Mouse (Mus musculus) ovary, adult 18-20 months (tissue): Measurements from ENCODE around the gene Gpd1.
"Not testable (repeated sequence)": the region's sequence is repeated elsewhere in the genome, so short reads cannot be mapped to it uniquely, and the experiment has no call there.

ENCODE experiments used
- DNase-seq: peaks from one replicate; pipeline ENCODE4 v3.0.0; 2022; ENCODE audit warnings: low spot score, mixed read lengths

Gene Gpd1

DNA sequence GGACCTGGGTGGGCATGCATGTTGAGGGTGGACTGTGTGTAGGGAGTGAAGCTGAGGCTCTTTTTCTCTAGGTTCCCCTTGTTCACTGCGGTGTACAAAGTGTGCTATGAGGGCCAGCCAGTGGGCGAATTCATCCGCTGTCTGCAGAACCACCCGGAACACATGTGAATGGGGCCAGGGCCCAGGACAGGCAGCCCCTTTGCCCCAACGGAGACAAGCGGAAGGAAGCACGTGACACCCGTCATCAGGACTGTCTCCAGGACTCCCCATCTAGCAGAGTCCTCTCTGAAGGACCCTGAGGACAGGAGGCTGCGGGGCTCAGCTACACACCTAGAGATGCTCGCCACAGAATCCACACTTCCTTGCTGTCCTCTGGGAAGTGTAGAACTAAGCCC is 5.8 kb downstream of the Gpd1 start:
- no peak for DNase-seq

DNA sequence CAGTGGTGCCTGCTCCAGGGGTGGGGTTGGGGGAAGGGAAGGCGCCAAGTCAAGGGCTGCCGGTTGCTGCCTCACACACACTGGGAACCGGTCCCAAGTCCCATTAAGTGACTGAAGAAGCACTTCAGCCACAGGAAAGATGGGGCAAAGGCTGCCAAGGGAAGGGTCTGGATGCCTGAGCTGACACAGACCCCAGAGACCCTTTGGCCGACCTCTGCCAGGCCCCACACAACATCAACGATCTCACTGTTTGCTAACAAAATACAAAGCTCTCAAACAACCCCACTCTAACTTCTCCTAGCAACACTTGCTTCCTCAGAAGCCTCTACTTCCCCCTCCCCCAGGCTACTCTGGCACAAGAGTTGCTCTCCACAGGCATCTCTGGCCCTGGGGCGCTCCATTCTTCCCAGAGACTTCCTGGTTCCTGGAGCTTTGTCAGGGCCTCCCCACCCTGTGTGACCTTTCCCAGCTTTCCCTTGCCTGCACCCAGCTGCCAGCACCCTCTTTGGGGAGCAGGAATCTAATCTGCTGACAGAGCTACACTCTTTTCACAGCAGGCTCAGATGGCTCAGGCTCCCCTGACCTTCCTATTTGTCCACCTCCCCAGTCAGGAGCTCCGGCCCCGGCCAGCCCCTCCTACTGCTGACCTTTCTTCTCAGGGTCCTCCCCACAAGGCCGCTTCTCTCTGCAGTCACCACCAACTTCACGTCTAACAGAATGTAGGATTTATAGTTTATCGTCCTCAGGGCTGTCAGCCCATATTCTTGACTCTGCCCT is 6.4 kb downstream of the Gpd1 start:
- peak; percentile 75 for DNase-seq

DNA sequence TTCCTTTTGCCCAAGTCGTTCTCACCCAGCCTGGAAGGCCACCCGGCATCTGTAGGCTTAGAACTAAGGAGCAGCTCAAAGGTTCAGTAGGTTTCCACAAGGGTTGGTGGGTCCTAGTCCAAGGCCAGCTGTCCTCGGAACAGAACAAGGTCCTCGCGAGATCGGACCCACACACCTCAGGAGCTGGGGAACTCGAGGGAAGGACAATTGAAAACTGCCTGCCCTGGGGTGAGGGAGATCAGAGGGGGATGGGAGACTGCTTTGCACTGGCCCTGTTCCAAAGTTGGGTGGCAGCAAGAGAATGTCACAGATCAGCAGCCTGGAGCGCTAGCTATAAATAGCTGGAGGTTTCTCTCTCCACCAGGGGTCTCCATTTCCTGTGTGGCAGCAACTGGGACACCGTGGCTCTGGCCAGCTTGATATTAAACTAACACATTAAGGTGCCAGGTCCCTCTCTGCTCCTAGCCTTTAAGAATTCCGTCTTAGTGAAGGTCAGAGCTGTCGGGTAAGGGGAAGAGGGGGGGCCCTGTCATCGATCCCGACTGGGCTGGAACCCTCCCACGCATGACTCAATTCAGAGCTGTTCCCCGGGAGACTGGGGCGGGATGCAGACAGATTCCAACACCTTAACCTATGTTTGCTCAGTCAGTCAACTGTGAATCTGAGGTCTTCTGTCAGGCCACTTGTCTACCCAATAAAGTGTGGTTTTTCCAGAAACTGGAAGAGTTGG is 7.1 kb downstream of the Gpd1 start:
- peak; percentile 52 for DNase-seq

DNA sequence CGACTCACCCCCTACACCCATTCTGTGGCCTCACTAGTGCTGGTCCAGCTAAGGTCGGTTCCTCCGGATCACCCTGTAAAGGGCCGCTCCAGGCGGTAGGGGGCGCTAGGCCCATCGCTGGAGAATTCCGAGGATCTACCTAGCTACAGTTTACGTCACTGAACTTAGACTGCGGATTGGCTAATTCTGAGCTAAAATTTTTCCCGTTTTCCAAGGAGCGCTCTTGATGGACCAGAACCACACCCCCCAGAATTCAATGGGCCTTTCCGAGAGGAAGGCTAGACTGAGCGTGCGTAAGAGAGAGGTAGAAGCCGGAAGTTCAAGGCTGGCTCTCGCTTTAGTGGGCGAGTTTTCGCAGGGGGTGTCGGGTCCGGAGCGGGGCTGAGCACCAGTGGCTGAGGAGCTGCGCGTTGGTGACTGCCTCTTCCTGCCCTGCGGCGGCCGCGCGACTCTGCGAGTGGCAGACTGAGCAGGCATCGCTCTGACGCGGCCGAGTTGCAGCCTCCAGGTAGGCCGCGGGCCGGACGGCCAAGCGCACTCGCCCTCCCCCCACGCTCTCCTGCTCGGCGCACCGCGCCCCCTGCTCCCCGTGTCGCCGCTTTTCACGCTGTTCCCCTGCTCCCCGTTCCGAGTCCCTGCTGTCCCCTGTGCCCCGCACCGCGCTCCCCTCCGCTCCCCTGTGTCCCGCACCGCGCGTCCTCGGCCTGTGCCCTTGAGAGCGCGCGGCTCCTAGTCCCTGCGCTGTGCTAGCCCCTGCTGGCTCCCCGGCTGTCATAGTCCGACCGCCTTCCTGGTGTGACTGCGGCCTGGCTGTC is 8.2 kb downstream of the Gpd1 start, which contains the start of gene Cox14:
Cox14 (plus strand) TSS at position 278 of the 815 bp plus-strand sequence.
- DNase-seq, result peak; percentile 93

DNA sequence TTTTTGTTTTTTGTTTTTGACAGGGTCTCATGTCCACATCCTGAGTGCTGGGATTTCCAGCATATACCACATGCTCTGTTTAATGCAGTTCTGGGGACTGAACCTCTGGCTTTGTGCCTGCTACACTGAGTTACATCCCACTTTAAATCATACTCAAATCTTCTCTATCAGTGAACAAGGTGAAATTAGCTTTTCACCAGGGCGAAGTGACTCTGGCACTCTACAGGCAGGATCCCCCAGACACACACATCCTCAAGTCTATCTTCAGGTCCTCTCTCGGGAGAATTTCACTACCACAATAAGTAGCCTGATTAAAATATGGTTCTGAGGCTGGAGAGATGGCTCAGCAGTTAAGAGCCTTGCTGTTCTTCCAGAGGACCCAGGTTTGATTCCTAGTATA is 9.2 kb downstream of the Gpd1 start:
- DNase-seq, result no peak

DNA sequence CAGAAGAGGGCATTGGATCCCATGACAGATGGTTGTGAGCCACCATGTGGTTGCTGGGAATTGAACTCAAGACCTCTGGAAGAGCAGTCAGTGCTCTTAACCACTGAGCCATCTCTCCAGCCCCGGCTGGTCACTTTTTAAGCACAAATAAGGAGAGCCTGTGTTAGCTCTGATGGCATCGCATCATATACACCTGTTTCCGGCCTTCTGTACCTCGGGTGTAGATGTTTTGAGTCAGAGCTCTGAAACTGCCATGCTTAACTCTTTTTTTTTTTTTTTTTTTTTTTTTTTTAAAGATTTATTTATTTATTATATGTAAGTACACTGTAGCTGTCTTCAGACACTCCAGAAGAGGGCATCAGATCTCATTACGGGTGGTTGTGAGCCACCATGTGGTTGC is 9.7 kb downstream of the Gpd1 start:
- DNase-seq, result not testable (repeated sequence)

DNA sequence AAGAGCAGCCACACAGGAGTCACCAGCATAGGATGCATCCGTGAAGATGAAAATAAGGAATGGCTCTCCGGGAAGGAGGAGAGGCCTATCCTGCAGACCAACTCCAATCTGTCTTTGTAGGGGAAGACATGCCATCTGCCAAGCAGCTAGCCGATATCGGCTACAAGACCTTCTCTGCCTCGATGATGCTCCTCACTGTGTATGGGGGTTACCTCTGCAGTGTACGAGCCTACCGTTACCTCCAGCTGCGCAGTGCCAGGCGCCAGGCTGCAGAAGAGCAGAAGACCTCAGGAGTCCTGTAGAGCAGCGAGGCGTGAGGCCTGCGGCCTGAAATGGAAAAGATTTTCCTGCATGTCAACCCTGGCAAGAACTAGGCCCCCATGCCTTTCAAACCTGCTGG is 10.2 kb downstream of the Gpd1 start:
- no peak for DNase-seq

DNA sequence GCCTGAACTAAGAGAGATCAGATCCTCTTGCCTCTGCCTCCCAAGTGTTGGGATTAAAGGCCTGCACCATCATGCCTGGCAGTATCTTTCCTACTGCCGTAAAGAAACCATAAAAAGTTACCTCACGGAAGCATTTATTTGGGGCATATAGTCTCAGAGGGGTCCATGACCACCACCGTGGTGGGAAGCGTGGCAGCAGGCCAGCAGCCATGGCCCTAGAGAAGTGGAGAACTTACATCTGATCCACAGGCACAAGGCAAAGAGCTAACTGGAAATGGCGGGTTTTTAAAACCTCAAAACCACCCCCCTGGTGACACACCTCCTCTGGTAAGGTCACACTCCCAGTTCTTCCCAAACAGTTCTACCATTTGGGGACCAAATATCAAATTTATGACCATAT is 10.9 kb downstream of the Gpd1 start:
- no peak for DNase-seq

DNA sequence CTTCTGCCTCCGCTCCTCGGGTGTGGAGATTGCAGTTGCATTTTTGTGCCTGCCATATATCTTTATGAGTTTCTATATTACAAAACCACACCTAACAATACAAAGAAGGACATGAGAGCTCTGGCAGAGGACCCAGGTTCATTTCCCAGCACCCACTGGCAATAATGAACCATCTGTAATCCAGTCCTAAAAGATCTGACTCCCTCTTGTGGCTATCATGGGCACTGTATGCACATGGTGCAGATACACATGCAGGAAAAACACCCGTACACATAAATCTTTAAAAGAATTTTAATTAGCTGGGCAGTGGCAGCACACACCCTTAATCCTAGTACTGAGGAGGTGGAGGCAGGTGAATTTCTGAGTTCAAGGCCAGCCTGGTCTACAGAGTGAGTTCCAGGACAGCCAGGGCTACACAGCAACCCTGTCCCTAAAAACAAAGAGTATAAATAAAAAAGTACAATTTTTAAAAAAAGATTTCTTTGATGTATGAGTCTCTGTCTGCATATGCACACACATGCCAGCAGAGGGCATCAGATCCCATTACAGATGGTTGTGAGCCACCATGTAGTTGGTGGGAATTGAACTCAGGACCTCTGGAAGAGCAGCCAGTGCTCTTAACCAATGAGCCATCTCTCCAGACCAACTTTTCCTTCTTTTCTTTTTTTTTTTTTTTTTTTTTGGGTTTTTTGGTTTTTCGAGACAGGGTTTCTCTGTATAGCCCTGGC is 11.9 kb downstream of the Gpd1 start:
- DNase-seq, result no peak

DNA sequence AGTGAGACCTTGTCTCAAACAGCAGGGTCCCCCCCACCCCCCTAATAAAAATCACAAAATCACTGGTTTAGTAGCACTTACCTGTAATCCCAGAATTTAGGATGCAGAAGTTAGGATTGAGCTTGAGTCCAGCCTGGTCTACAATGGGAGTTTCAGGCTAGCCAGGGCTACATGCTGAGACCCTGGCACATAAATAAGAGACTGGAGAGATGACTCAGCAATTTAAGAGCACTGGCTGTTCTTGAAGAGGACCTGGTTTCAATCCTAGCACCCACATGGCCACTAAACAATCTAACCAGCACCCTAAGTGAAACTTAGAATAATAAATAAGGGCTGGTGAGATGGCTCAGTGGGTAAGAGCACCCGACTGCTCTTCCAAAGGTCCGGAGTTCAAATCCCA is 13.9 kb downstream of the Gpd1 start:
- no peak for DNase-seq

DNA sequence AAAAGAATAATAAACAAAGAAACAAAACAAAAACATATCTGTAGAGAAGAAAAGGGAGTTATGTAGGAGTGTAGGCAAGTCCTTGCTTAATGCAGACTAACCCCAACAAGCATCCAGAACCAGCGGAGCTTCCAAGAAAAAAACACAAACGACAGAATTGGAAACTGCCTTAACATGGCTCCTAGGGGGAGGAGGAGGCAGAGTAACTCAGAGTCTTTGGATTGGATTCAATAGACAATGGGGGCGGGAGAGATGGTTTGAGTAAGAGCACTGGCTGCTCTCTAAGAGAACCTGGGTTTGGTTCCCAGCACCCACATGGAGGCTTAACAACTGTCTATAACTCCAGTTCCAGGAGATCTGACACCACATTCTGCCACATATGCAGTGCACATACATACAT is 14.4 kb downstream of the Gpd1 start:
- no peak for DNase-seq

DNA sequence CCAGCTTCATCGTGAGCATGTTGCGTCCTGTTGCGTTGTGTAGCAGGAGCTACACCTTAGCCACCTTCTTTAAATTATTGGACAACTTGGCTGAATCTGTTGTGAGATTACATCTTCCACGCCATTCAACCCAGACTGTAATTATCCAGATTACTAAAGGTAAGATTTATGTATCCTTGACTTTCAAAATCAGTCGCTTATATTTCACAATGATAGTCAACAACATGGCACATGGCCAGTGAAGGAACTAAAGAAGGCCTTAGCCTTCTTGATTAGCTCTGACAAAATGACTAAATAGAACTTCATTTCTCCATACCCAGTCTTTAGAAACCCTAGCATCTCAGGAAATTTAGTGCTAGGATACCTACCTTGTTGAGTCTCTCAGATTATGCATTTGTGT is 15.9 kb downstream of the Gpd1 start:
- DNase-seq, result no peak

DNA sequence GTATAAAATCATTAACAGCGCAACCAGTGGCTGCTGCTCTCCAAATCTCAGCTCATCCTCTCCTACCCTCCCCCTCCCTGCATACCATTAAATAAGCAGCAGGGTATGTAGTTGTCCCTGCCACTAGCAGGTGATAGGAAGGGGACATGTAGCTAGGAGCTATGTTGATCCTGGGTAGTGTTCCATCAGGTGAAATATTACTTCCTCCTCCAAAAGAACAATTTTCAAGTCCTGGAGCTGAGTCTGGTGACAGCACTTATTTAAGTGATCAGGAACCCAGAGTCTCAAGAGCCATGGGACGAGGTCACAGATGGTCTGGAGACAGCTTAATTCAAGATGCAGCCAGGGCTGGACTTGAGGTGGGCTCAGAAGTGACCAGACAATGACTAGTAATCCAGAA is 18.3 kb downstream of the Gpd1 start:
- peak; percentile 100 for DNase-seq

DNA sequence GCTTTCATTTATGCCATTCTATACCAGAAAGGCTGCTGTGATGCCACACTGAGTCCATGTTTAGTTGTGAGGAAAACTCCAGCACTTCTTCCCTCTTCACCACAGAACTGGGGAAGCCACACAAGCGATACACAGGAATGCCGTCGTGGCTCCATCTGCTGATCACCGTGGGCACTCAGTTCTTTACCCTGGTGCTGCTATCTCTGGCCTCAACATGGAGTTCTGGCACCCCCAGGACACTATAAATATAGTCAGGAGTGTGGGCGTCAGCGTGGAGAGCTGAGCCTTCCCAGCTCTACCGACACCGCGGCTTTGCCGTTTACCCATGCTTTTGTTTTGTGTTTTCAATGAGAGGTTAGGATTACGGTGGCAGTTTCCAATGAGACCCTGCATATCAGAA is 19.4 kb downstream of the Gpd1 start:
- no peak for DNase-seq

DNA sequence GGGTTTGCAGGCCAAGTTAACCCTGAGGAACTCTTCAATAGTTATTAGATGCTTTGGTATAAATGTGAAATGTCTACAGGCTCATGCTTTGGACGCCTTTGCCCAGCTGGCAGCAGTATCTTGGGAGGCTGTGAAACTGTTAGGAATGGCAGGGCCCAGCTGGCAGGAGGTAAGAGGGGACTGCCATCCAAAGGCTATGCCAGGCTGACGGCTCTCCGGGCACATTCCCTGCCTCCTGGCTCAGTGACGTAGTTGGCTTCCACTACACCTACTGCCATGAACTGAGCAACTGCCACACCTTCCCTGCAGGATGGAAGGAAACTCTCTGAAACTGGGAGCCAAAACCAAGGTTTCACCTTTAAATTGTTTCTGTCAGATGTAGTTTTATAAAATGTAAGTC is 22.9 kb downstream of the Gpd1 start:
- DNase-seq, result no peak

DNA sequence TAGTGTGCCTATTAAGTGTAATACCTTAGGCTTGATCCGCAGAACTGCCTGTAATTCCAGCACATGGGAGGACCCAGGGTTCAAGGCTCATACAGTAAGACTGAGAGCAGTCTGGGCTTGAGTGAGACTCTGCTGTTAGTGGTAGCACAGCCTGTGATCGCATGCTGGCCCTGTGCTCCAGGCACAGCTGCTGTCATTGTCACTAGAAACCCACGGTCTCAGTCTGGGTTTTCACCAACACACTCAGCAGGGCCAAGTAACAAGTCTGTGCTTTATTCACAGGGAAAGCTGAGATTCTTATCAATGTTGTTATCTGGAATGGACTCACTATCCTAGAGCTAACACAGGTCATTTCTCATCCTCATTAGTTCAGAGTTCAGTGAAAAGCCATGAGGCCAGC is 36.9 kb downstream of the Gpd1 start:
- no peak for DNase-seq

DNA sequence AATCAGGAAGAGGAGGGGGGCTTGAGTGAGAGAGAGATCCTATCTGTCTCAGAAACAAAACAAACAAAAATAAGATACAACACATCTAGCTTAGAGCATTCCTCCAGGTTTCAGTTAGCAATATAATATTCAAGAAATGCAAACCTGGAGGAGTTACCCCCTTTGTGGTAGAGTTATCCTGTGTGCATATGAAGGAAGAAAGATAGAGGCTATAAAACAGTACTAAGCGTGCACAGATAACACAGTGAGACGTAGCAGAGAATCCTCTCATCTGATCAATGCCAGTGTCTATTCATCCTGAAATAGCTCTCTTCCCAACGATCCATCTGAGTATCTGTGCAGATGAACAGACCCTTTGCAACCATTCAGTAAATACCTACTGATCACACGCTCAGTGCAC is 50.2 kb downstream of the Gpd1 start:
- no peak for DNase-seq

DNA sequence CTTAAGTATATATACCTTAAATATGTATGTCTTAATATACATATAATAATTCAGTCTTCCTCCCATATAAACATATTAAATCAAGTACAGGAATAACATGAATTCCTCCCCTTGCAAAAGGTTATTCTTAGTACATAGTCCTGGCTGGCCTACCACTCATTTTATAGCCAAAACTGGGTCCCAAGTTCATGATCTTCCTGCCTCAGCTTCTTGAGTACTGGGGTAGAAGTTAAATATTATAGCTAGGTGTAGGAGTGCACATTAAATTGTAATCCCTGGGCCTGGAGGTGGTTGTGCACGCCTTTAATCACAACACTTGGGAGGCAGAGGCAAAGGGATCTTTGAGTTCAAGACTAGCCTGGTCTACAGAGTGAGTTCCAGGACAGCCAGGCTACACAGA is 51.4 kb downstream of the Gpd1 start:
- no peak for DNase-seq

DNA sequence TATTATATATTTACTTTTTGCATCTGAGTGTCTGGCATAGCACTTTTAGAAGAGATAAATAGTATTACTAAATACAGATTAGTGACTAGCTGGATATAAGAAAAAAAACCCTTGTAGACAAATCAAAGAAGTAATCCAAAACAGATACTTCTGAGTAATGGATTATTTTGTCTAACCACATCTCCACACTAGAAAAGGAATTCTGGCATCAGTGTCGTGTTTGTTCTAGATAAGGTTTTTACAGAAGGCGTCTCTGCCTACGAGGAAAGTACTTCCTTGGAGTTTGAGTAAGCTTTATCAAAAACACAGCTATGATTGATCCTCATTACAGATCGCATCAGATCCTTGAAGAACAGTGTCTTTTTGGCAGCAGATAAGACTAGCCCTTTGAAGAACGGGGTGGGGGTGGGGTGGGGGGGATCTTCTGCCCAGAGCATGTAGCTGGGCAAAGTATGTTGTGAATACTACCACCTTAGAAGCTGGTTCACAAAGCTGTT is 53.7 kb downstream of the Gpd1 start:
- DNase-seq, result no peak

DNA sequence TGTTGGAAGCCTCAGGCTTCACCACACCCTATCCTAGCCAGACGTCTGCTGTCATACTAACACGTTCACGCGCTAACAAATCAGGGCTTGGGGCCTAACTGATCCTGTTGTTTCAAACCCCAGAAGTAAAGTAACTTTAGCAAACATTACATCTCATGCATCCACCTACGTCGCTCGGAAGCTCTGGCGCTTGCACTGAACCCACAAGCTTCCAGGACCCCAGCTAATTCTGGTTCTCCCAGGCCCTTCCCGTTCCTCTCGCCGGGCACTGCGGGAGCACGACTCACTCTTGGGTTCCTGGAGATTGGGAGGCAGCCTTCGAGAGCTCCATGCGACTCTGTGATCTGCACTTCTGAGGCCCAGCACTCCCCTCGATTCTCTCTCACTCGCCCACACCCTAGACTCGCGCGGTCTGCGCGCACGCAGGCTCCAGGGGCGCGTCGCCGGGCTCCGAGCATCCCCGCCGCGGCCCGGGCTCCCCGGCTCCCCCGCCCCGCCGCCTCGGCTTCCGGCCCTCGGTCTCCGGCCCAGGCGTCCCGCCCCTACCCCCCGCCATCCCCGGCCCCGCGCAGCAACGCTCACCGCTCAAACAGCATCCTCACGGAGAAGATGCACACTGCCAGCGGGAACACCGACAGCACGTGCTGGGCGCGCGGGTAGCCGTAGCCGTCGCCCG is 54.4 kb downstream of the Gpd1 start:
- no peak for DNase-seq

DNA sequence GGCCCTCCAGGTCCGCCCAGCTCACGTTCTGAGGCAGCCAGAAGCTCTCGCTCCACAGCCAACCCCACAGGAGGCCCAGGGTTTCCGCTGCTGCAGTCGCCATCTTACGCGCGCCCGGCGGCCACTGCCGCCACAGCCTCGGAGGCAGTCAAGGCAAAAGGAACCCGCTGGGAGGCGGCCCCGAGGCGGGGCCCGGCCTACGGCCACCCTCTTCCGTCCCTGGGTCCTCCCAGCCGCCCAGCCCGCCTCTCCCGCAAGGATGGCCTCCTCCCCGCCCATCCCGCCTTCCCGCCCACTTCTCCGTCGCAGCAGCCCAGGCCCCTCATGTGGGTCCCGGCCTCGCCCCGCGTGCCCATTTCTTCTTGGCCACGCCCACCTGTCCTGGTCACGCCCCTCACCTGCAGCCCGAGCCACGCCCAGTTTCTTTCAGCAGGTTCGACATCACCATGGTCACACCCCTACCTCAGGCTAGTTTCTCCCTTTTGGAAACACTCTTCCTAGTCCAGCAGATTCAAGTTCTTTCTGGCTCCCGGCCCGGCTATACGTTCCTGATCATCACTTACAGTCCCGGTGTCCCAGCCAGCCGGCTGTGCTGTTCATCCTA is 55.1 kb downstream of the Gpd1 start:
- DNase-seq, result peak; percentile 91

DNA sequence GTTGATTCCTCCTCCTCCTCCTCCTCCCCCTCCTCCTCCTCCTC is 55.4 kb downstream of the Gpd1 start, which contains the start of gene Cers5:
Cers5 (minus strand) TSS at position 5 of the 44 bp plus-strand sequence.
- DNase-seq, result not testable (repeated sequence)
